In genomic region chr2:157059166-157059565, GRCm38 (mm10) we compare ENCODE assay signal across 9 mouse cellular contexts. TPM values are rescaled to one million over a fixed set of nuclear protein-coding genes. Genes with fewer than 3 reads are reported as not detected.
A peak's percentile ranks its signal among the peaks of the same experiment; 100 is the strongest.
DNase-seq lines count a peak whose midpoint lies in the region; ATAC-seq and TF ChIP-seq lines count a peak whose summit lies in the region.
"Had no signal": no experiment of that assay in that cellular context is flagged by ENCODE, and none has a peak within 500 bp of the region (broad histone marks: within the 10 kb centered on the region; RNA-seq: fewer than 3 reads in every experiment).

No protein-coding gene starts in this region.

- H3K4me1 ChIP-seq in kidney, postnatal 0 days (replicated peaks; ENCODE audit: insufficient read depth, low read length) = peaks cover 18% of the 10 kb centered on the region
- peaks cover 13% of the 10 kb centered on the region for H3K4me1 ChIP-seq in forebrain, embryonic 11.5 days (replicated peaks; ENCODE audit: control insufficient read depth, insufficient read depth, low read length)
- peaks cover 35% of the 10 kb centered on the region for H3K4me1 ChIP-seq in limb, embryonic 10.5 days
- H3K4me1 ChIP-seq in olfactory bulb, adult 2 months (ENCODE audit: control insufficient read depth, insufficient read depth, low read length) = peaks cover 49% of the 10 kb centered on the region

- no peak for TF ChIP-seq CTCF in kidney, postnatal 0 days (IDR thresholded peaks at IDR 0.05; ENCODE audit: low read depth)
- no peak for TF ChIP-seq CTCF in olfactory bulb, adult 2 months (IDR thresholded peaks at IDR 0.05; ENCODE audit: insufficient read depth, low read depth, low read length)

- DNase-seq in kidney, postnatal 0 days (ENCODE audit: low spot score) = no peak
- DNase-seq in kidney, adult 18-20 months = no peak
- DNase-seq in forebrain, embryonic 11.5 days (ENCODE audit: low spot score) = no peak
- DNase-seq in limb, embryonic 10.5 days (ENCODE audit: low spot score) = no peak
- no peak for DNase-seq in layer of hippocampus, adult 9-10 months (ENCODE audit: low spot score)
- no peak for DNase-seq in ovary, adult 18-20 months (ENCODE audit: low spot score)

- no peak for ATAC-seq in kidney, postnatal 0 days (replicated peaks; ENCODE audit: low FRiP score, low read depth)
- ATAC-seq in forebrain, embryonic 11.5 days (replicated peaks; ENCODE audit: low FRiP score) = no peak

- WGBS in kidney, postnatal 0 days = 50% methylated on average over 8 of the region's 8 CpGs
- WGBS in forebrain, embryonic 11.5 days = 52% methylated on average over 8 of the region's 8 CpGs
- 68% methylated on average over 8 of the region's 8 CpGs for WGBS in limb, embryonic 10.5 days
- 62% methylated on average over 8 of the region's 8 CpGs for WGBS in olfactory bulb, adult 2 months

- no peaks in the 10 kb centered on the region for H3K9me3 ChIP-seq in kidney, postnatal 0 days (replicated peaks; ENCODE audit: low read length)
- H3K9me3 ChIP-seq in forebrain, embryonic 11.5 days (ENCODE audit: control insufficient read depth, low read length) = no peaks in the 10 kb centered on the region
- H3K9me3 ChIP-seq in limb, embryonic 10.5 days (replicated peaks) = no peaks in the 10 kb centered on the region

- peak overlapping the region; percentile 20; the same call in 1 of the 2 replicates for H3K9ac ChIP-seq in kidney, postnatal 0 days (ENCODE audit: low read depth, low read length)
- H3K9ac ChIP-seq in forebrain, embryonic 11.5 days (ENCODE audit: low read length) = peak overlapping the region; percentile 29; the same call in 1 of the 2 replicates

- H3K4me2 ChIP-seq in kidney, postnatal 0 days (ENCODE audit: low read length) = peak overlapping the region; percentile 31; the same call in 1 of the 2 replicates
- peak overlapping the region; percentile 52; the same call in 1 of the 2 replicates for H3K4me2 ChIP-seq in forebrain, embryonic 11.5 days (ENCODE audit: low read depth, low read length, severe bottlenecking)

- TF ChIP-seq POLR2A in olfactory bulb, adult 2 months (IDR thresholded peaks at IDR 0.05; ENCODE audit: insufficient read depth, low read depth, low read length) = no peak

- no peak overlapping the region for H3K4me3 ChIP-seq in kidney, postnatal 0 days (replicated peaks; ENCODE audit: low read depth, low read length)
- H3K4me3 ChIP-seq in forebrain, embryonic 11.5 days (ENCODE audit: low read depth, low read length) = no peak overlapping the region
- H3K4me3 ChIP-seq in limb, embryonic 10.5 days = no peak overlapping the region
- H3K4me3 ChIP-seq in olfactory bulb, adult 2 months (ENCODE audit: insufficient read depth, low read depth, low read length) = no peak overlapping the region
- H3K4me3 ChIP-seq: erythroblast, embryonic 14.5 days had no signal

- H3K27ac ChIP-seq in kidney, postnatal 0 days = peak overlapping the region; percentile 64; the same call in 1 of the 2 replicates
- peak overlapping the region; percentile 88 for H3K27ac ChIP-seq in forebrain, embryonic 11.5 days (ENCODE audit: low read depth, low read length)
- H3K27ac ChIP-seq in limb, embryonic 10.5 days = peak overlapping the region; percentile 88
- H3K27ac ChIP-seq in olfactory bulb, adult 2 months (ENCODE audit: insufficient read depth, low read depth, low read length) = peak overlapping the region; percentile 54; the same call in 1 of the 2 replicates

- H3K36me3 ChIP-seq in kidney, postnatal 0 days (ENCODE audit: insufficient read depth, low read length) = 0 out of 2 replicates have a peak, but pooled peaks cover 6% of the 10 kb centered on the region
- no peaks in the 10 kb centered on the region; the same call in 1 of the 2 replicates for H3K36me3 ChIP-seq in forebrain, embryonic 11.5 days (ENCODE audit: control insufficient read depth, insufficient read depth, low read length)
- H3K36me3 ChIP-seq in limb, embryonic 10.5 days = peaks cover 91% of the 10 kb centered on the region

- H3K27me3 ChIP-seq in kidney, postnatal 0 days (ENCODE audit: insufficient read depth, low read length) = no peaks in the 10 kb centered on the region
- no peaks in the 10 kb centered on the region for H3K27me3 ChIP-seq in forebrain, embryonic 11.5 days (ENCODE audit: control insufficient read depth, insufficient read depth, low read length)
- no peaks in the 10 kb centered on the region for H3K27me3 ChIP-seq in limb, embryonic 10.5 days (ENCODE audit: low read depth, poor library complexity, severe bottlenecking)

RNA-seq across cellular contexts. Expression of gene Soga1, which starts 19.9 kb away (rescaled TPM):
- polyA plus RNA-seq in kidney, postnatal 0 days (2015; fragmentation: Nextera tagmentation; extraction: Ambion mirVana) = 1.3 and 1.8 TPM in 2 replicates
- polyA plus RNA-seq in forebrain, embryonic 11.5 days (2014; fragmentation: Nextera tagmentation; extraction: Ambion mirVana) = 8.1 and 8.2 TPM in 2 replicates
- 5.3 and 5.7 TPM in 2 replicates for polyA plus RNA-seq in limb, embryonic 10.5 days (2016; fragmentation: Nextera tagmentation; extraction: Ambion mirVana)
- not detected in 2 replicates for polyA plus RNA-seq in olfactory bulb, adult 2 months (2012; ENCODE audit: insufficient read depth, insufficient read length, low replicate concordance, missing spikeins)

RNA-seq across cellular contexts. Expression of gene Tldc2, which starts 27.7 kb away (rescaled TPM):
- 2.2 and 2.5 TPM in 2 replicates for polyA plus RNA-seq in kidney, postnatal 0 days (2015; fragmentation: Nextera tagmentation; extraction: Ambion mirVana)
- polyA plus RNA-seq in forebrain, embryonic 11.5 days (2014; fragmentation: Nextera tagmentation; extraction: Ambion mirVana) = not detected in 2 replicates
- not detected in 2 replicates for polyA plus RNA-seq in limb, embryonic 10.5 days (2016; fragmentation: Nextera tagmentation; extraction: Ambion mirVana)
- polyA plus RNA-seq in olfactory bulb, adult 2 months (2012; ENCODE audit: insufficient read depth, insufficient read length, low replicate concordance, missing spikeins) = not detected in 2 replicates
- polyA plus RNA-seq: erythroblast, embryonic 14.5 days; spleen, adult 2 months had no signal

RNA-seq across cellular contexts. Expression of gene Dsn1, which starts 52.2 kb away (rescaled TPM):
- 20.4 and 23.2 TPM in 2 replicates for polyA plus RNA-seq in kidney, postnatal 0 days (2015; fragmentation: Nextera tagmentation; extraction: Ambion mirVana)
- 59.1 and 64.4 TPM in 2 replicates for polyA plus RNA-seq in forebrain, embryonic 11.5 days (2014; fragmentation: Nextera tagmentation; extraction: Ambion mirVana)
- 51.3 and 61.5 TPM in 2 replicates for polyA plus RNA-seq in limb, embryonic 10.5 days (2016; fragmentation: Nextera tagmentation; extraction: Ambion mirVana)
- polyA plus RNA-seq in olfactory bulb, adult 2 months (2012; ENCODE audit: insufficient read depth, insufficient read length, low replicate concordance, missing spikeins) = not detected in 2 replicates

Comparison
In these comparisons a context has a peak if more than half of its experiments do, and no peak if none do; other contexts are left out.
1. RNA of gene Dsn1, which starts 52.2 kb away (polyA plus RNA-seq): 59.1 to 64.4 TPM in forebrain, embryonic 11.5 days, 51.3 to 61.5 TPM in limb, embryonic 10.5 days and 20.4 to 23.2 TPM in kidney, postnatal 0 days; not detected in olfactory bulb, adult 2 months; every median in the first group is over 10 times any median in the second.
2. Peak in every context shown above with its lines, with median percentiles within 50 percentile points of each other: H3K27ac ChIP-seq.